8 mouse cellular contexts compared by ENCODE assay signal in genomic region chr5:106560631-106561498, GRCm38 (mm10). TPM values are rescaled to one million over a fixed set of nuclear protein-coding genes. Genes with fewer than 3 reads are reported as not detected.
A peak's percentile ranks its signal among the peaks of the same experiment; 100 is the strongest.
DNase-seq lines count a peak whose midpoint lies in the region; ATAC-seq and TF ChIP-seq lines count a peak whose summit lies in the region.

No protein-coding gene starts in this region.

- H3K4me1 ChIP-seq in lung, embryonic 15.5 days: peaks cover 6% of the 10 kb centered on the region; the same call in 1 of the 2 replicates
- no peaks in the 10 kb centered on the region for H3K4me1 ChIP-seq in heart, postnatal 0 days (ENCODE audit: control insufficient read depth, insufficient read depth)
- H3K4me1 ChIP-seq in liver, embryonic 15.5 days (replicated peaks): no peaks in the 10 kb centered on the region

- H3K4me2 ChIP-seq in lung, embryonic 15.5 days: peak overlapping the region; percentile 46
- H3K4me2 ChIP-seq in heart, postnatal 0 days (ENCODE audit: low read depth, low read length): peak overlapping the region; percentile 58
- peak overlapping the region; percentile 35 for H3K4me2 ChIP-seq in liver, embryonic 15.5 days

- WGBS in lung, embryonic 15.5 days: 2% methylated on average over 40 of the region's 40 CpGs
- 7% methylated on average over 40 of the region's 40 CpGs for WGBS in heart, postnatal 0 days
- WGBS in liver, embryonic 15.5 days (ENCODE audit: insufficient replicate concordance): 6% methylated on average over 40 of the region's 40 CpGs

- peaks cover 94% of the 10 kb centered on the region for H3K27me3 ChIP-seq in lung, embryonic 15.5 days
- H3K27me3 ChIP-seq in heart, postnatal 0 days (ENCODE audit: control insufficient read depth, insufficient read depth, low read length): peaks cover 91% of the 10 kb centered on the region
- H3K27me3 ChIP-seq in liver, embryonic 15.5 days: peaks cover 92% of the 10 kb centered on the region

- TF ChIP-seq CTCF in heart, postnatal 0 days (IDR thresholded peaks at IDR 0.05; ENCODE audit: low read depth): no peak

- no peaks in the 10 kb centered on the region for H3K36me3 ChIP-seq in lung, embryonic 15.5 days
- no peaks in the 10 kb centered on the region for H3K36me3 ChIP-seq in heart, postnatal 0 days (replicated peaks; ENCODE audit: control insufficient read depth, insufficient read depth, low read length)
- no peaks in the 10 kb centered on the region for H3K36me3 ChIP-seq in liver, embryonic 15.5 days (replicated peaks)

- no peak for DNase-seq in lung, postnatal 25 days (ENCODE audit: low spot score)
- peak; percentile 78 to 81 for DNase-seq in cerebellum, postnatal 14 days
- no peak for DNase-seq in heart, postnatal 0 days (ENCODE audit: low spot score)
- DNase-seq in adipocyte (ENCODE audit: low spot score): no peak
- DNase-seq in natural killer cell, adult 2 months (ENCODE audit: low spot score in 2 of 2): no peak

- ATAC-seq in lung, embryonic 15.5 days (ENCODE audit: borderline replicate concordance, extremely low read depth, low FRiP score, low TSS enrichment): no peak
- no peak; the same call in 1 of the 2 replicates for ATAC-seq in heart, postnatal 0 days (ENCODE audit: insufficient read depth, low read depth)
- ATAC-seq in liver, embryonic 15.5 days (ENCODE audit: insufficient read depth): no peak
- ATAC-seq in monocyte, adult 5-6 weeks (replicated peaks; ENCODE audit: insufficient number of reproducible peaks, low FRiP score, low TSS enrichment, poor library complexity, severe bottlenecking): no peak

- H3K4me3 ChIP-seq in lung, embryonic 15.5 days: peak overlapping the region; percentile 18; the same call in 1 of the 2 replicates
- H3K4me3 ChIP-seq in heart, postnatal 0 days (ENCODE audit: low read depth, low read length): peak overlapping the region; percentile 36
- H3K4me3 ChIP-seq in liver, embryonic 15.5 days (replicated peaks): 0 out of 2 replicates have a peak overlapping the region, but pooled peaks have one; percentile 4

- H3K9ac ChIP-seq in lung, embryonic 15.5 days: no peak overlapping the region
- H3K9ac ChIP-seq in heart, postnatal 0 days (replicated peaks; ENCODE audit: low read depth, low read length): no peak overlapping the region
- no peak overlapping the region for H3K9ac ChIP-seq in liver, embryonic 15.5 days

- H3K9me3 ChIP-seq in lung, embryonic 15.5 days: no peaks in the 10 kb centered on the region
- H3K9me3 ChIP-seq in heart, postnatal 0 days (replicated peaks; ENCODE audit: control insufficient read depth, low read length): no peaks in the 10 kb centered on the region
- no peaks in the 10 kb centered on the region for H3K9me3 ChIP-seq in liver, embryonic 15.5 days (replicated peaks)

- TF ChIP-seq EP300 in heart, postnatal 0 days (IDR thresholded peaks at IDR 0.05; ENCODE audit: low read depth): no peak

- H3K27ac ChIP-seq in lung, embryonic 15.5 days: no peak overlapping the region
- no peak overlapping the region for H3K27ac ChIP-seq in heart, postnatal 0 days (ENCODE audit: low read depth)
- H3K27ac ChIP-seq in liver, embryonic 15.5 days (replicated peaks): no peak overlapping the region

RNA-seq across cellular contexts. Expression of gene Gm17304, which starts 48.0 kb away (rescaled TPM):
- polyA plus RNA-seq in lung, embryonic 15.5 days (2015; fragmentation: Nextera tagmentation; extraction: Ambion mirVana): not detected in 2 replicates
- not detected in 2 replicates for total RNA-seq in heart, postnatal 0 days (2014; rRNA removed; ENCODE audit: low replicate concordance)
- not detected in 2 replicates for polyA plus RNA-seq in heart, postnatal 0 days (2015; fragmentation: Nextera tagmentation; extraction: Ambion mirVana)
- not detected in 2 replicates for polyA plus RNA-seq in liver, embryonic 15.5 days (2015; fragmentation: Nextera tagmentation; extraction: Ambion mirVana)
- not detected in 3 replicates for total RNA-seq in monocyte, adult 5-6 weeks (2017)

Comparison
In these comparisons a context has a peak if more than half of its experiments do, and no peak if none do; other contexts are left out.
1. DNase-seq: peak in cerebellum, postnatal 14 days (2 of 2); none in lung, postnatal 25 days (single experiment), heart, postnatal 0 days (single experiment), adipocyte (single experiment) and natural killer cell, adult 2 months (0 of 2).
2. Peak in every context shown above with its lines, with median percentiles within 50 percentile points of each other: H3K4me2 ChIP-seq and H3K4me3 ChIP-seq.